Mouse (Mus musculus) E14TG2a.4 (cell line): ENCODE data around the gene Haus4.

Experiments
- H3K27me3 ChIP-seq: 2 replicates; pipeline ENCODE4 v1.6.1; 2014; ENCODE audit warnings: low read length, control low read depth; ENCODE audit not compliant: insufficient read depth
- H3K36me3 ChIP-seq: 2 replicates; pipeline ENCODE4 v1.6.1; 2014; ENCODE audit warnings: low read length, control low read depth; ENCODE audit not compliant: insufficient read depth
- H3K4me1 ChIP-seq: replicated peaks from 2 replicates; pipeline ENCODE4 v1.6.1; 2014; ENCODE audit warnings: low read depth, low read length, control low read depth
- H3K4me3 ChIP-seq: replicated peaks from 2 replicates; pipeline ENCODE4 v1.5.1; 2014; ENCODE audit warnings: mild to moderate bottlenecking, low read length
- H3K9me3 ChIP-seq: 2 replicates; pipeline ENCODE4 v1.6.1; 2014; ENCODE audit warnings: low read length, control low read depth
- CTCF ChIP-seq: conservative IDR thresholded peaks from 2 replicates; pipeline ENCODE4 v1.5.1; 2014; ENCODE audit warnings: low read length
- NANOG ChIP-seq: IDR thresholded peaks from 2 replicates; pipeline ENCODE4 v1.6.1; 2014; ENCODE audit warnings: borderline replicate concordance, low read length, mixed read lengths
- POU5F1 ChIP-seq: IDR thresholded peaks from 2 replicates; pipeline ENCODE4 v1.6.1; 2014; ENCODE audit warnings: low read length, borderline replicate concordance

Gene Haus4

GRCm38 (mm10) chr14:54492345-54493131 lies 61.9 kb downstream of the Haus4 start:
- no peaks in the 10 kb centered on the region for H3K27me3 ChIP-seq
- no peaks in the 10 kb centered on the region for H3K36me3 ChIP-seq
- no peak for TF ChIP-seq NANOG
- no peak for TF ChIP-seq CTCF
- no peak for TF ChIP-seq POU5F1
- H3K4me1 ChIP-seq, result peaks cover 6% of the 10 kb centered on the region
- H3K9me3 ChIP-seq, result 0 out of 2 replicates have a peak, but pooled peaks cover 4% of the 10 kb centered on the region
- H3K4me3 ChIP-seq, result no peak overlapping the region
